Mouse (Mus musculus) retina, adult 2 months (tissue): Measurements from ENCODE around the gene Epop.

ENCODE experiments used
- DNase-seq: peaks from one replicate; pipeline ENCODE4 v3.0.0-alpha.2; 2012; ENCODE audit warnings: low read depth, low spot score

Gene Epop

DNA sequence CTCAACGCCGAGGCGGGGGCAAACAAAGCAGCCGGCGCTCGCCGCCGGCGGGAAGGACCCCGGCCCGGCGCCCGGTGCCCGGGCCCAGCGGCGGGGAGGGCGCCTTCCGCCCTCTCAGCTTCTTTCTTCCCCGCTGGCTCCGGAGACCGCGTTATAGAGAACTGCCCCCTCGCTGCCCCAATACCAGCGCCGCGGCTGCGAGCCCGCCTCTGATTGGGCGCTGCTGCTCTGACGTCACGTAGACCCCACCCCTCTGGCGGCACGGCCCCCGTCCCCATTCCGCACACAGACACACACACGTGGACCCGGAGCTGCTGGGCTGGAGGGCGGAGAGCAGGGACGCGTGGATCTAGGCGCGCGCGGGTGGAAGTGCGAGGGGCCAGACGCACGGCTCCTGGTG, at the start of gene Epop:
Gene Epop, minus strand, starts transcription at position 127 of the 400 bp plus-strand sequence.
- DNase-seq, result peak; percentile 53

DNA sequence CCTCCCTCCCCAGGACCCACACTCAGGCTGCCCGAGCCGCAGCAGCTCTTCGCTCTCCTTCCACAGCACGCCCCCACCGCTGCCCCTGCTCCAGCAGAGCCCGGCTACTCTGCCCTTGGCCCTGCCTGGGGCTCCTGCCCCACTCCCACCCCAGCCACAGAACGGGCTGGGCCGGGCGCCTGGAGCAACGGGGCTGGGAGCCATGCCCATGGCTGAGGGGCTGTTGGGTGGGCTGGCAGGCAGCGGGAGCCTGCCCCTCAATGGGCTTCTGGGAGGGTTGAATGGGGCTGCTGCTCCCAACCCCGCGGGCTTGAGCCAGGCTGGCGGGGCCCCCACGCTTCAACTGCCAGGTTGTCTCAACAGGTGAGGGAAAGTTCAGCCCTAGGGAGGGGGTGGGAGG, 48.8 kb upstream of the Epop start:
- DNase-seq, result no peak

DNA sequence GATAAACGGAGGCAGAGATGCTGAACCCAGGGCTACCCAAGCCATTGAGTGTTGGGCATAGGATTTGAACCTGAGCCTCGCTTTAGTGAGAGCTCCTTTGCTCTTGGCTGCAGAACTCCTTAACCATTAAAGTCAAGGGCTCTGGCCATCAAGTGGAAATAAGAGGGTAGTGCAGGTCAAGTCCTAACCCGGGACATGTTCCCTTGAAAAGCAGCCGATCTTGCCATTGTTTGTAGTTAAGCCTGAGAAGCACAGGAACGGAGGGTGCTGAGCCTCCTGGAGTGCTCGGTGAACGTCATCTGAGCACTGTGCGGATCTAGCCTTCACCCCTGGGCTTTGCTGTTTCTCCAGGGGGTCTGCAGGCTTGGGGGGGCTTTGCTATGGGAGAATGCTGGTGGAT, 48.3 kb upstream of the Epop start:
- DNase-seq, result no peak

- no peak for DNase-seq
Measured at GRCm38 (mm10) chr11:97677381-97677780, 47.9 kb upstream of the Epop start.

DNA sequence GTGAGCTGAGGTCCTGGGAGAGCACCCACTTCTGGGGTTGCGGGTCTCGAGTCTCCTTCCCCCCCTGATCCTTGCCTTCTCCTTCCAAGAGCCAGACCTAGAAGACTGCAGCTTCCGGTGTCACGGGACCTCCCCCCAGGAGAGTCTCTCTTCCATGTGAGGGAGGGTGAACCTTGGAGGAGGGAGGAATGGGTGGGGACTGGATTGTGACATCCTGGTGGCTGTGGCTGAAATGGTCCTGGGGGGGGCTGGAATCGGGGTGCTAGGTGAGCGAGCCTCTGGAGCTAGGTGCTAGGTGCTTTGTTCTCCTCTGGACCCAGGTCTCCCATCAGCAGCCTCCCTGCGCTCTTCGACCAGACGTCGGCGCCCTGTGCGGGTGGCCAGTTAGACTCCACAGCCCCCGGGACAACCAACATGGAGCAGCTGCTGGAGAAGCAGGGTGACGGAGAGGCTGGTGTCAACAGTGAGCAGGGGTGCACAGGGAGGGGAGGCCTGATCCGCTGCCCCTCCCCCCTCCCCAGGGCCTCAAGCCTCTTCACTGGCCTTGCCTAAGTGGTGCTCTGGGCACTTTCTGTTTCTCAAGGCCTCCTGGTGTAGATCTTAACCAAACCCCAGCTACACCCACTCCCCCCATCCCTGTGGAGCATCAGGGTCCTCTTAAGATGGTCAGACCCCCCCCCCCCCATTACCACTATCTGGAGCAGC, 46.7 kb upstream of the Epop start:
- DNase-seq, result no peak

- no peak for DNase-seq
Measured at GRCm38 (mm10) chr11:97673148-97673547, 43.6 kb upstream of the Epop start.

- DNase-seq, result no peak
Measured at GRCm38 (mm10) chr11:97671177-97671527, 41.6 kb upstream of the Epop start.

DNA sequence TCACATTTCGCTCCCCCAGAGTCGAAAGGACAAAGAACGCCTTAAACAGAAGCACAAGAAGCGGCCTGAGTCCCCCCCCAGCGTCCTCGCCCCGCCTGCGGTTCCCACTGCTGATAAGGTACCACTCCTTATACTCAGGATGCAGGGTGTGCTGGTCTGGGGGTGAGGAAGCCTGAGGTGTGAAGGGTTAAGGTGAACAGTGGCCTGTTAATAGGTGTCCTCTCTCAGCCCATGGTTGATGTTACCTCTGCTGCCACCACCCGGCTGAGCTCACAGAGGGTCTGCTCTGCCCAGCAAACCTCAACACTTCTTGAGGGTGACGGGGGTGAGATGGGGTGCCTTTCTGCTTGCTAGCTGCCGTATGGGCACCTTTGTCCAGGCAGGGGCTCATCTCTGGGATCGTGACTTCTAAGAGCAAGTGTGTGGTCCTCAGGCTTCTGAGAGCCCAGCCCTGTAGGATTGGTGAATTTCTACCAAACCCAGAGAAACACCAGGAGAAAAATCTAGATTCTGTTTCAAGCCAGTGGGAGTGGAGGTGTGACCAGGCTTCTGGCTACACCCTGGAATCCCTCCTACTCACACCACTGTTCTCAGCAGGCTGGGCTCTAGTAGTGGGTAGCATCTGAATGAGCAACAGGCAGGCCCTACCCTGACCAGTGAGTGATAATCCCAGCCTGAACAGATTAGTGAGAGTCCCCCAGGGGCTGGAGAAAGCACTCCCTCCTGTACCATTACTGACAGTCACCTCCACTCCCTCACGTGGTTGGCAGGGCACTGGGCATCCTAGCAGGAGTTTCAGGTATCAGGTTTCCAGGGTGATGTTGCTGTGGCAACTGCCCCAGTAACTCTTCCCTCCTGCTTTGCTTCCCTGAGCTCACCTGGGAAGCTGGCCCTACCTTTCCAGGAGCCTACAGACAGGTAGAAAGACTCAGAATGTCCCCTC, 41.0 kb upstream of the Epop start:
- DNase-seq, result no peak

GRCm38 (mm10) chr11:97669829-97670228, 40.3 kb upstream of the Epop start:
- DNase-seq, result no peak

GRCm38 (mm10) chr11:97669268-97669667, 39.8 kb upstream of the Epop start:
- no peak for DNase-seq

DNA sequence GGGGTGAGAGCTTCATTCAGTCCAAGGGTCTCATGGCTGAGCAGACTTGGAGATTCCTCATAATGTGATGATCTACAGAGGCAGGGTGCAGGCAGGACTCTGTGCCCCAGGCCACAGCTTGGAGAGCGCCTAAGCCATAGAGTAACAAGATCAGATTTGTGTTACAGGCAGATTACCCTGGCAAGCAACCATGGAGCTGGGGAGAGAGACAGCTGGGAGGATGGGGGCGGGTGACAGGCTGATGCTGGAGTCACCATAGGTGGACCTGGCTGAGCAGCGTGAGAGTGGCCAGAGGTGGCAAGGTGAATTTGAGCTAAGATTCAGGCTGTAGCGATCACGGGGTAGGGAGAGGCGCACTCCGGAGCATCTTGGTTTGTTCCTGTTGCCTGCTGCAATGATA, 38.7 kb upstream of the Epop start:
- DNase-seq, result no peak

GRCm38 (mm10) chr11:97666794-97667193, 37.3 kb upstream of the Epop start:
- DNase-seq, result no peak

DNA sequence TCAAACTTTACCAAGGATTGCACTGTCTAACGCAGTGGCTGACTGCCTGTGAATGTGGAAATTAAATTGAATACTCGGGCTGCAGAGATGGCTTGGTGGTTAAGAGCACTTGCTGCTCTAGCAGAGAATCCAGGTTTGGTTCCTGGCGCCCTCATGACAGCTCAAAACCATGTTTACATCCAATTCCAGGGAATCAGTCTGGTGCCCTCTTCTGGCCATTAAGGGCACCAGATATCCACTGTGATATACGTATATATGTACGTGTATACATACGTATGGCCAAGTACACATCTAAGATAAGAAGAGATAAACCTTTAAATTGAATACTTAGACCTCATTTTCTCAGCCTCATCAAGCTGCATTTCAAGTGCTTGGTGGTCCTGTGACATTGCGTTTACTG, 36.7 kb upstream of the Epop start:
- no peak for DNase-seq

GRCm38 (mm10) chr11:97665431-97665830, 35.9 kb upstream of the Epop start:
- no peak for DNase-seq

- DNase-seq, result no peak
Measured at GRCm38 (mm10) chr11:97664771-97665240, 35.3 kb upstream of the Epop start.

DNA sequence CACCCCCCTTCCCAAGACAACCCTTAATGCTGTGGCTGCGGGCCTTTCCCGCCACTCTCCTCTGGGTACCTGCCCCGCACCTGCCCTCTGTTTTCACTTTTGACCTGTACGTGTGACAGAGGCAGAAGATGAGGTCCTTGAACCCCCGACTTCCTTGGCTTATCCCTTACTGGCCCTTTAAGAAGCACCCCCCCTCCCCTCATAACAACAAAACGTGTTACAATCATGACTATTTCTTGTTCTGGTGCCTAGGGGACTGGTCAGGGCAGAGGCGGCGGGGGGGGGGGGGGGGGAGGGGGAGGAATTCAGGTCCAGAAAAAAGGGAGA, 34.8 kb upstream of the Epop start:
- no peak for DNase-seq

GRCm38 (mm10) chr11:97663528-97664338, 34.2 kb upstream of the Epop start:
- no peak for DNase-seq

DNA sequence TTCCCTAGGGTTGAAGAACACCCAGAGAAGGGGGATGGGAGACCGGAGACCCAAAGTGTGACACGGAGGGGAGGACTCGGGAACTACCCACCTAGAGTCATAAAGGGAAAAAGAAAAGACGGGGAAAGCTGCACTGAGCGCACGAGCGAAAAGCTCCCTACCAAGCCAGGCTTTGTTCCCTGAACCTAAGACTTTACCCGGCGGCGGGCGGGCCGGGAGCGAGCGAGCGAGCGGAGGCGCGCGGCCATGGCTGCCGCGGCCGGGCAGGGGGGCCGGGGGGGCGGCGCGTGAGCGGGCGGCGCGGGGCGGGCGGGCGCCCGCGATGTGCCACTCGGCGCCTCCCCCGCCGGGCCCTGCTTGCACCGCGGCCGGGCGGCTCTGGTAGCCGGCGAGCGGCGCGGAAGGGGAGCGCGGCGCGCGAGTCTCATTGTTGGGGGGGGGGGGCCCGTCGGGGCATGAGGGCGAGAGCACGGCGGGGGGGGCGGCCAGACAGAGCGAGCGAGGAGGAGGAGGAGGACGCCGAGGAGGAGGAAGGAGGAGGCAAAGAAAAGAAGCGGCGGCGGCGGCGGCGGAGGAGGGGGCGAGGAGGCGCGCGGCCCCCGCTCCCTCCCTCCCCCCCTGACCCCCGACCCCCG, 33.5 kb upstream of the Epop start, which contains the start of gene Mllt6:
Gene Mllt6, plus strand, starts transcription at position 522 of the 635 bp plus-strand sequence.
- DNase-seq, result peak; percentile 75

DNA sequence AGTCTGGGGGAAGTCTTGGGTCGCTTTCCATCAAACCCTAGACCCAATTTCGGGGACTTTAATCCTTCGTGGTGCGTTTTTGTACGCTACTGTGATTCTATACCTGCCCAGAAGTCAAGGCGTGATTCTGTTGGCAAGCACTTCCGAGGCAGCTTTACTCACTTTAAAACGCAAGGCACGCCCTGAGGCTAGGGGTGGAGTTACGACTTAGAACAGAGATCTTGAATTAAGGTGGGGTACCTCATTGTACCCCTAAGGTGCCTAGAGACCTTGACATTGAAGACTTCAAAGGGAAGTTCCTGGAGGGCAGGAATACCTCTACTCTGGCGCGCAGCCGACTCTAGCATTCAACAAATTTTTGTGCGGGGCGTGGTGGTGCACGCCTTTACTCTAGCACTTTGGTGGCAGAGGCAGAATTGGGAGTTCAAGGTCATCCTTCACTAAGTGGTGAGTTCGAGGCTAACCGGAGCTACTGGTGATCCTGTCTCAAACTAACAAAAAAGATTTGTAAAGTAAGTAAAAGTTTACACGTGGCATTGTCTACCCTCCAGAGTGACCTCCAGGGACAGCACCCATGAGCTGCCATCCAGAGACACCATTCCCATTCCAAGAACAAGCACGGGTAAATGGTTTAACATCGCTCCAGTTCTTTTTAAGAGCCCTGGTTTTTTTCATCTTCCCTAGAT, 32.8 kb upstream of the Epop start:
- DNase-seq, result no peak

GRCm38 (mm10) chr11:97661648-97662133, 32.2 kb upstream of the Epop start:
- peak; percentile 93 for DNase-seq
